ENCODE assay signal across 8 mouse cellular contexts in genomic region chr7:101837606-101838471, GRCm38 (mm10). TPM values are rescaled to one million over a fixed set of nuclear protein-coding genes. Genes with fewer than 3 reads are reported as not detected.
DNase-seq lines count a peak whose midpoint lies in the region; ATAC-seq and TF ChIP-seq lines count a peak whose summit lies in the region.

Gene Inppl1, minus strand, starts transcription at chr7:101838229.

- peaks cover 54% of the 10 kb centered on the region for H3K4me1 ChIP-seq in forebrain, embryonic 10.5 days
- peaks cover 18 to 27% of the 10 kb centered on the region in 2 experiments for H3K4me1 ChIP-seq in heart, embryonic 14.5 days (ENCODE audit: control insufficient read depth in 2 of 2, insufficient read depth in 2 of 2, low read length in 2 of 2)
- H3K4me1 ChIP-seq in liver, embryonic 13.5 days (replicated peaks), result peaks cover 18% of the 10 kb centered on the region

- DNase-seq in CD4-positive, CD25-positive, alpha-beta regulatory T cell, adult 2 months (ENCODE audit: low read depth, low spot score), result peak; percentile 51
- peak; percentile 93 for DNase-seq in brain, embryonic 14.5 days (ENCODE audit: low read depth)
- DNase-seq in forebrain, embryonic 10.5 days (ENCODE audit: extremely low spot score, low spot score), result peak; percentile 89
- DNase-seq in kidney, postnatal 10 days, result peak; percentile 96
- DNase-seq in liver, embryonic 13.5 days, result peak; percentile 44
- DNase-seq in neural tube, embryonic 10.5 days (ENCODE audit: extremely low spot score, low spot score), result peak; percentile 86
- peak; percentile 66 for DNase-seq in telencephalon, adult 2 months (ENCODE audit: low read depth, low spot score)

- no peak for TF ChIP-seq CTCF in brain, embryonic 14.5 days (IDR thresholded peaks at IDR 0.05; ENCODE audit: borderline replicate concordance, extremely low read depth, insufficient read depth, insufficient read length)

- H3K9me3 ChIP-seq in forebrain, embryonic 10.5 days, result no peaks in the 10 kb centered on the region
- H3K9me3 ChIP-seq in heart, embryonic 14.5 days (ENCODE audit: control insufficient read depth, low read length), result no peaks in the 10 kb centered on the region
- H3K9me3 ChIP-seq in liver, embryonic 13.5 days (replicated peaks), result no peaks in the 10 kb centered on the region

- H3K27me3 ChIP-seq in forebrain, embryonic 10.5 days (ENCODE audit: poor library complexity, severe bottlenecking), result no peaks in the 10 kb centered on the region
- no peaks in the 10 kb centered on the region for H3K27me3 ChIP-seq in heart, embryonic 14.5 days (ENCODE audit: control insufficient read depth, insufficient read depth, low read length)
- H3K27me3 ChIP-seq in liver, embryonic 13.5 days, result peaks cover 61% of the 10 kb centered on the region

- H3K9ac ChIP-seq in heart, embryonic 14.5 days (ENCODE audit: low read length), result peak within 1 kb of the TSS; percentile 99
- peak within 1 kb of the TSS; percentile 74 for H3K9ac ChIP-seq in liver, embryonic 13.5 days

- peak within 1 kb of the TSS; percentile 99 for H3K27ac ChIP-seq in forebrain, embryonic 10.5 days
- H3K27ac ChIP-seq in heart, embryonic 14.5 days (replicated peaks in 1 of 2; ENCODE audit: control insufficient read depth in 1 of 2, insufficient read depth in 1 of 2, low read depth in 2 of 2, low read length in 2 of 2), result peak within 1 kb of the TSS; percentile 89 to 98
- peak within 1 kb of the TSS; percentile 64 for H3K27ac ChIP-seq in liver, embryonic 13.5 days

- no peak for TF ChIP-seq POLR2A in brain, embryonic 14.5 days (IDR thresholded peaks at IDR 0.05; ENCODE audit: borderline replicate concordance, extremely low read depth, insufficient read depth, insufficient read length, poor library complexity, severe bottlenecking)

- H3K4me2 ChIP-seq in heart, embryonic 14.5 days (ENCODE audit: low read length), result peak within 1 kb of the TSS; percentile 89
- peak within 1 kb of the TSS; percentile 81 for H3K4me2 ChIP-seq in liver, embryonic 13.5 days

- H3K36me3 ChIP-seq in forebrain, embryonic 10.5 days (replicated peaks), result peaks cover 19% of the 10 kb centered on the region
- H3K36me3 ChIP-seq in heart, embryonic 14.5 days (ENCODE audit: control insufficient read depth, insufficient read depth, low read length), result peaks cover 17% of the 10 kb centered on the region
- peaks cover 2% of the 10 kb centered on the region; the same call in 1 of the 2 replicates for H3K36me3 ChIP-seq in liver, embryonic 13.5 days

- H3K4me3 ChIP-seq in forebrain, embryonic 10.5 days, result peak within 1 kb of the TSS; percentile 99
- H3K4me3 ChIP-seq in heart, embryonic 14.5 days (ENCODE audit: control insufficient read depth in 1 of 2, insufficient read depth in 1 of 2, low read depth in 1 of 2, low read length in 2 of 2), result peak within 1 kb of the TSS; percentile 68 to 94
- peak within 1 kb of the TSS; percentile 65 for H3K4me3 ChIP-seq in liver, embryonic 13.5 days (replicated peaks)

- under 1% methylated on average over 64 of the region's 64 CpGs for WGBS in forebrain, embryonic 10.5 days
- WGBS in heart, embryonic 14.5 days, result under 1% methylated on average over 60 of the region's 64 CpGs
- whole genome bisulfite sequencing in liver, embryonic 13.5 days (ENCODE audit: insufficient replicate concordance), result 1% methylated on average over 64 of the region's 64 CpGs

- ATAC-seq in heart, embryonic 14.5 days (ENCODE audit: insufficient number of reproducible peaks, insufficient read depth, low FRiP score, low read depth), result peak; percentile 85
- peak; percentile 45 for ATAC-seq in liver, embryonic 13.5 days (ENCODE audit: low read depth)

RNA-seq across cellular contexts. Expression of gene Inppl1, which starts in this region (rescaled TPM):
- 29.9 and 36.2 TPM in 2 replicates for polyA plus RNA-seq in brain, embryonic 14.5 days (2012; rRNA removed)
- polyA plus RNA-seq in forebrain, embryonic 10.5 days (2016; fragmentation: Nextera tagmentation; extraction: Ambion mirVana), result 45.8 and 46.2 TPM in 2 replicates
- 32.1 and 34.9 TPM in 2 replicates for polyA plus RNA-seq in heart, embryonic 14.5 days (2014; fragmentation: Nextera tagmentation; extraction: Ambion mirVana)
- polyA plus RNA-seq in liver, embryonic 13.5 days (2015; fragmentation: Nextera tagmentation; extraction: Ambion mirVana), result 3.6 and 5.2 TPM in 2 replicates

Comparison
In these comparisons a context has a peak if more than half of its experiments do, and no peak if none do; other contexts are left out.
1. Peak in every context shown above with its lines: DNase-seq, ATAC-seq, H3K4me3 ChIP-seq and H3K27ac ChIP-seq.
2. DNase-seq: peak in every context shown above with its lines; median percentile 96 in kidney, postnatal 10 days; 93 in brain, embryonic 14.5 days; 89 in forebrain, embryonic 10.5 days; 86 in neural tube, embryonic 10.5 days; 66 in telencephalon, adult 2 months; 51 in CD4-positive, CD25-positive, alpha-beta regulatory T cell, adult 2 months; 44 in liver, embryonic 13.5 days.